Mouse (Mus musculus) E14TG2a.4 (cell line): ENCODE measurements around the gene Chpf2.

ENCODE experiments used
- CTCF ChIP-seq: conservative IDR thresholded peaks from 2 replicates; pipeline ENCODE4 v1.5.1; 2014; ENCODE audit warnings: low read length
- NANOG ChIP-seq: IDR thresholded peaks from 2 replicates; pipeline ENCODE4 v1.6.1; 2014; ENCODE audit warnings: borderline replicate concordance, low read length, mixed read lengths
- POU5F1 ChIP-seq: IDR thresholded peaks from 2 replicates; pipeline ENCODE4 v1.6.1; 2014; ENCODE audit warnings: low read length, borderline replicate concordance

DNA sequence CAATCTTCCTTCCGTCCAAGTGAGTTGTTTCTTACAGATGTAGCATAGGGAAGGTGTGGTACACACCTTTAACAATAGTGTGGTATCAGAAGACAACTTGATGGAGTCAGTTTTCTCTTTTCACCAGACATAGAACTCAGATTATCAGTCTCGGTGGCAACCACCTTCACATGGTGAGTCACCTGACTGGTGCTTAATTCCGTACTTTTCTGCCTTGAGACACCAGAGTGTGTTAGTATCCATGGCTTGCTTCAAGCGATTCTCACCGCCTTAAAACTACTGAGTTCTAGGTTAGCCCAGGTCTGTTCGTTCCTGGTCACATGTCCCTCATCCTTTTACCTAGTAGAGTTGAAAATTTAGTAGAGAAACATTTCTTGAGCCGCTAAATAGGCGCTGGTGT is 435 bp upstream of the Chpf2 start:
- TF ChIP-seq CTCF (no peak), NANOG (no peak), POU5F1 (no peak)
